In the genomic region with DNA sequence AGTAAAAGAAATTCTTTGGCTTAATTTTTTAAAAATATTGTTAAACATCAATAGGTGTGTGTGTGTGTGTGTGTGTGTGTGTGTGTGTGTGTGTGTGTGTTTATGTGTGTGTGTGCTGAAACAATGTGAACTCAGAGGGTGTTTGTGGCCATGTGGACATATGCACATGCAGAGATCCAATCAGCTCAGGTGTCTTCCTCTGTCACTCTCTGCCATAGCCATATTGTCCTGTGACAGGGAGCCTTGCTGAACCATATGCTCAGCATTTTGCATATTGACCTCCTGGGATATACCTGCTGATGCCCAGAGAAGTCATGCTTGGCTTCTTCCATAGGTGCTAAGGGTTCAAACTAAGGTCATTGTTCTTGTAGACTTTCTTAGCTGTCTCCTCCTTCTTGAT, we compare ENCODE assay signal across 11 mouse cellular contexts.
A peak's percentile ranks its signal among the peaks of the same experiment; 100 is the strongest.
DNase-seq lines count a peak whose midpoint lies in the region.
"Had no signal": no experiment of that assay in that cellular context is flagged by ENCODE, and none has a peak within 500 bp of the region (broad histone marks: within the 10 kb centered on the region; RNA-seq: fewer than 3 reads in every experiment).

No protein-coding gene starts in this region.

- peak; percentile 22 to 34 for DNase-seq in cerebellum, postnatal 14 days
- DNase-seq in cerebellum, adult 11-12 months, result no peak
- DNase-seq in left cerebral cortex, postnatal 4 days, result peak; percentile 10
- no peak for DNase-seq in left cerebral cortex, postnatal 36 days (ENCODE audit: low spot score in 2 of 2)
- DNase-seq: adrenal gland, adult 2 months; adrenal gland, postnatal 10 days; adrenal gland, postnatal 25 days; cerebellum, adult 11 months; cerebellum, adult 9-10 months; cerebellum, postnatal 36 days; embryo, embryonic 11 days had no signal

- intact Hi-C loops in left cerebral cortex, postnatal 4 days (cut with DNase I), result no loop called here
- intact Hi-C loops in left cerebral cortex, postnatal 36 days (cut with DNase I), result no loop called here

Comparison
In these comparisons a context has a peak if more than half of its experiments do, and no peak if none do; other contexts are left out.
1. DNase-seq: peak in cerebellum, postnatal 14 days (2 of 2) and left cerebral cortex, postnatal 4 days (single experiment); none in cerebellum, adult 11-12 months (single experiment) and left cerebral cortex, postnatal 36 days (0 of 2).